8 mouse cellular contexts compared by ENCODE assay signal in genomic region chr3:86110077-86110476, GRCm38 (mm10). TPM values are rescaled to one million over a fixed set of nuclear protein-coding genes. Genes with fewer than 3 reads are reported as not detected.
DNase-seq lines count a peak whose midpoint lies in the region; ATAC-seq and TF ChIP-seq lines count a peak whose summit lies in the region.

No protein-coding gene starts in this region.

- H3K9ac ChIP-seq in forebrain, embryonic 11.5 days (ENCODE audit: low read length), result no peak overlapping the region
- no peak overlapping the region for H3K9ac ChIP-seq in forebrain, embryonic 15.5 days (replicated peaks)
- H3K9ac ChIP-seq in ES-E14 (ENCODE audit: insufficient read depth, low read depth, low read length, poor library complexity, severe bottlenecking), result no peak overlapping the region
- peak overlapping the region; percentile 34; the same call in 1 of the 2 replicates for H3K9ac ChIP-seq in heart, postnatal 0 days (replicated peaks; ENCODE audit: low read depth, low read length)
- H3K9ac ChIP-seq in limb, embryonic 15.5 days, result no peak overlapping the region
- H3K9ac ChIP-seq in neural tube, embryonic 13.5 days, result no peak overlapping the region

- in situ Hi-C loops in ES-E14 (cut with MboI; ENCODE audit: low sequenced_read_pairs in 2 of 2, unreplicated experiment in 2 of 2), result loop anchor here in 1 of 2 experiments (25.0 kb wide), 1 partner anchor 398 kb away; no protein-coding TSS in a partner anchor

- no peaks in the 10 kb centered on the region for H3K27me3 ChIP-seq in forebrain, embryonic 11.5 days (ENCODE audit: control insufficient read depth, insufficient read depth, low read length)
- H3K27me3 ChIP-seq in forebrain, embryonic 15.5 days, result no peaks in the 10 kb centered on the region
- H3K27me3 ChIP-seq in heart, postnatal 0 days (ENCODE audit: control insufficient read depth, insufficient read depth, low read length), result no peaks in the 10 kb centered on the region
- H3K27me3 ChIP-seq in limb, embryonic 15.5 days, result no peaks in the 10 kb centered on the region
- H3K27me3 ChIP-seq in neural tube, embryonic 13.5 days, result no peaks in the 10 kb centered on the region

- peak; percentile 62 for DNase-seq in forebrain, embryonic 11.5 days (ENCODE audit: low spot score)
- peak; percentile 49 for DNase-seq in ES-E14 (ENCODE audit: low read depth, low spot score)
- peak; percentile 84 for DNase-seq in embryo, embryonic 10.5 days (ENCODE audit: low spot score)
- peak; percentile 89 for DNase-seq in heart, postnatal 0 days (ENCODE audit: low spot score)
- no peak for DNase-seq in cerebellum, adult 8-10 months

- TF ChIP-seq CTCF in heart, postnatal 0 days (IDR thresholded peaks at IDR 0.05; ENCODE audit: low read depth), result peak; percentile 56

- H3K4me2 ChIP-seq in forebrain, embryonic 11.5 days (ENCODE audit: low read depth, low read length, severe bottlenecking), result no peak overlapping the region
- no peak overlapping the region for H3K4me2 ChIP-seq in forebrain, embryonic 15.5 days (replicated peaks)
- peak overlapping the region; percentile 46 for H3K4me2 ChIP-seq in heart, postnatal 0 days (ENCODE audit: low read depth, low read length)
- H3K4me2 ChIP-seq in limb, embryonic 15.5 days, result no peak overlapping the region
- H3K4me2 ChIP-seq in neural tube, embryonic 13.5 days, result 0 out of 2 replicates have a peak overlapping the region, but pooled peaks have one; percentile 18

- no peaks in the 10 kb centered on the region for H3K4me1 ChIP-seq in forebrain, embryonic 11.5 days (replicated peaks; ENCODE audit: control insufficient read depth, insufficient read depth, low read length)
- no peaks in the 10 kb centered on the region for H3K4me1 ChIP-seq in forebrain, embryonic 15.5 days
- no peaks in the 10 kb centered on the region for H3K4me1 ChIP-seq in ES-E14 (ENCODE audit: control insufficient read depth in 2 of 2, insufficient read depth in 2 of 2, low read length in 2 of 2, poor library complexity in 1 of 2)
- H3K4me1 ChIP-seq in heart, postnatal 0 days (ENCODE audit: control insufficient read depth, insufficient read depth), result no peaks in the 10 kb centered on the region
- H3K4me1 ChIP-seq in limb, embryonic 15.5 days, result peaks cover 7% of the 10 kb centered on the region
- H3K4me1 ChIP-seq in neural tube, embryonic 13.5 days (replicated peaks), result peaks cover 11% of the 10 kb centered on the region

- no peaks in the 10 kb centered on the region for H3K36me3 ChIP-seq in forebrain, embryonic 11.5 days (ENCODE audit: control insufficient read depth, insufficient read depth, low read length)
- no peaks in the 10 kb centered on the region for H3K36me3 ChIP-seq in forebrain, embryonic 15.5 days
- H3K36me3 ChIP-seq in ES-E14 (ENCODE audit: control insufficient read depth, insufficient read depth, low read length, poor library complexity, severe bottlenecking), result peaks cover 3% of the 10 kb centered on the region
- no peaks in the 10 kb centered on the region for H3K36me3 ChIP-seq in heart, postnatal 0 days (replicated peaks; ENCODE audit: control insufficient read depth, insufficient read depth, low read length)
- peaks cover 7% of the 10 kb centered on the region; the same call in 1 of the 2 replicates for H3K36me3 ChIP-seq in limb, embryonic 15.5 days
- H3K36me3 ChIP-seq in neural tube, embryonic 13.5 days, result no peaks in the 10 kb centered on the region

- whole genome bisulfite sequencing in forebrain, embryonic 11.5 days, result 28% methylated on average over 10 of the region's 10 CpGs
- WGBS in forebrain, embryonic 15.5 days, result 30% methylated on average over 10 of the region's 10 CpGs
- 15% methylated on average over 10 of the region's 10 CpGs for WGBS in heart, postnatal 0 days
- WGBS in limb, embryonic 15.5 days, result 8% methylated on average over 10 of the region's 10 CpGs
- 24% methylated on average over 10 of the region's 10 CpGs for WGBS in neural tube, embryonic 13.5 days

- no peak for TF ChIP-seq EP300 in heart, postnatal 0 days (IDR thresholded peaks at IDR 0.05; ENCODE audit: low read depth)

- no peaks in the 10 kb centered on the region for H3K9me3 ChIP-seq in forebrain, embryonic 11.5 days (ENCODE audit: control insufficient read depth, low read length)
- H3K9me3 ChIP-seq in forebrain, embryonic 15.5 days, result no peaks in the 10 kb centered on the region
- no peaks in the 10 kb centered on the region for H3K9me3 ChIP-seq in ES-E14 (ENCODE audit: control insufficient read depth, insufficient read depth, low read depth, low read length)
- H3K9me3 ChIP-seq in heart, postnatal 0 days (replicated peaks; ENCODE audit: control insufficient read depth, low read length), result no peaks in the 10 kb centered on the region
- no peaks in the 10 kb centered on the region for H3K9me3 ChIP-seq in limb, embryonic 15.5 days
- H3K9me3 ChIP-seq in neural tube, embryonic 13.5 days, result no peaks in the 10 kb centered on the region

- H3K4me3 ChIP-seq in forebrain, embryonic 11.5 days (ENCODE audit: low read depth, low read length), result no peak overlapping the region
- H3K4me3 ChIP-seq in forebrain, embryonic 15.5 days, result no peak overlapping the region
- H3K4me3 ChIP-seq in ES-E14 (ENCODE audit: insufficient read depth in 1 of 2, low read depth in 1 of 2, low read length in 2 of 2, poor library complexity in 1 of 2, severe bottlenecking in 1 of 2), result no peak overlapping the region
- peak overlapping the region; percentile 23 for H3K4me3 ChIP-seq in heart, postnatal 0 days (ENCODE audit: low read depth, low read length)
- H3K4me3 ChIP-seq in limb, embryonic 15.5 days, result peak overlapping the region; percentile 11; the same call in 1 of the 2 replicates
- H3K4me3 ChIP-seq in neural tube, embryonic 13.5 days, result no peak overlapping the region

- ATAC-seq in forebrain, embryonic 11.5 days (replicated peaks; ENCODE audit: low FRiP score), result no peak
- ATAC-seq in forebrain, embryonic 15.5 days (replicated peaks), result no peak
- peak; percentile 91 for ATAC-seq in heart, postnatal 0 days (ENCODE audit: insufficient read depth, low read depth)
- ATAC-seq in limb, embryonic 15.5 days (ENCODE audit: insufficient number of reproducible peaks, low FRiP score, low TSS enrichment, low read depth), result no peak
- no peak for ATAC-seq in neural tube, embryonic 13.5 days (ENCODE audit: low read depth)

- H3K27ac ChIP-seq in forebrain, embryonic 11.5 days (ENCODE audit: low read depth, low read length), result no peak overlapping the region
- no peak overlapping the region for H3K27ac ChIP-seq in forebrain, embryonic 15.5 days (replicated peaks)
- no peak overlapping the region for H3K27ac ChIP-seq in ES-E14 (ENCODE audit: insufficient read depth, low read depth, low read length, poor library complexity, severe bottlenecking)
- peak overlapping the region; percentile 22; the same call in 1 of the 2 replicates for H3K27ac ChIP-seq in heart, postnatal 0 days (ENCODE audit: low read depth)
- no peak overlapping the region; the same call in 1 of the 2 replicates for H3K27ac ChIP-seq in limb, embryonic 15.5 days
- H3K27ac ChIP-seq in neural tube, embryonic 13.5 days (replicated peaks), result no peak overlapping the region

TF ChIP-seq in ES-E14, 5 proteins besides CTCF, POLR2A, EP300 and RAD21:
- TF ChIP-seq CHD2 (IDR thresholded peaks at IDR 0.05; ENCODE audit: low read depth, low read length) (no peak), ZNF384 (IDR thresholded peaks at IDR 0.05; ENCODE audit: low read depth, low read length) (no peak), HCFC1 (IDR thresholded peaks at IDR 0.05; ENCODE audit: borderline replicate concordance, insufficient read depth, low read length) (no peak), MAFK (IDR thresholded peaks at IDR 0.05; ENCODE audit: insufficient read depth, low read depth, low read length) (no peak), ZC3H11A (IDR thresholded peaks at IDR 0.05; ENCODE audit: borderline replicate concordance, low read depth, low read length) (no peak)

RNA-seq across cellular contexts. Expression of gene Rps3a1, which starts 32.4 kb away (rescaled TPM):
- polyA plus RNA-seq in forebrain, embryonic 11.5 days (2014; fragmentation: Nextera tagmentation; extraction: Ambion mirVana), result 981 and 1,071 TPM in 2 replicates
- 707 and 713 TPM in 2 replicates for polyA plus RNA-seq in forebrain, embryonic 15.5 days (2015; fragmentation: Nextera tagmentation; extraction: Ambion mirVana)
- 523 and 665 TPM in 2 replicates for total RNA-seq in ES-E14 (2012; rRNA removed)
- total RNA-seq in heart, postnatal 0 days (2014; rRNA removed; ENCODE audit: low replicate concordance), result 639 and 683 TPM in 2 replicates
- 694 and 757 TPM in 2 replicates for polyA plus RNA-seq in heart, postnatal 0 days (2015; fragmentation: Nextera tagmentation; extraction: Ambion mirVana)
- polyA plus RNA-seq in limb, embryonic 15.5 days (2015; fragmentation: Nextera tagmentation; extraction: Ambion mirVana), result 1,155 and 1,318 TPM in 2 replicates
- 746 and 778 TPM in 2 replicates for polyA plus RNA-seq in neural tube, embryonic 13.5 days (2015; fragmentation: Nextera tagmentation; extraction: Ambion mirVana)

Comparison
In these comparisons a context has a peak if more than half of its experiments do, and no peak if none do; other contexts are left out.
1. H3K4me2 ChIP-seq: peak in heart, postnatal 0 days (single experiment) and neural tube, embryonic 13.5 days (single experiment); none in forebrain, embryonic 11.5 days (single experiment), forebrain, embryonic 15.5 days (single experiment) and limb, embryonic 15.5 days (single experiment).
2. H3K4me3 ChIP-seq: peak in heart, postnatal 0 days (single experiment) and limb, embryonic 15.5 days (single experiment); none in forebrain, embryonic 11.5 days (single experiment), forebrain, embryonic 15.5 days (single experiment), ES-E14 (0 of 2) and neural tube, embryonic 13.5 days (single experiment).